Mouse (Mus musculus): ENCODE data around the gene Shisa8. TPM values are rescaled to one million over a fixed set of nuclear protein-coding genes. Genes with fewer than 3 reads are reported as not detected.

Gene Shisa8
- total and polyA plus RNA-seq, 3 experiments, result 0.69 to 2.5 TPM; not detected in 1

- peak; percentile 60 for DNase-seq
Measured at GRCm38 (mm10) chr15:82206365-82207104, 6.1 kb downstream of the Shisa8 start.

- no peak for DNase-seq
Measured at GRCm38 (mm10) chr15:82204680-82205371, 7.8 kb downstream of the Shisa8 start.

DNA sequence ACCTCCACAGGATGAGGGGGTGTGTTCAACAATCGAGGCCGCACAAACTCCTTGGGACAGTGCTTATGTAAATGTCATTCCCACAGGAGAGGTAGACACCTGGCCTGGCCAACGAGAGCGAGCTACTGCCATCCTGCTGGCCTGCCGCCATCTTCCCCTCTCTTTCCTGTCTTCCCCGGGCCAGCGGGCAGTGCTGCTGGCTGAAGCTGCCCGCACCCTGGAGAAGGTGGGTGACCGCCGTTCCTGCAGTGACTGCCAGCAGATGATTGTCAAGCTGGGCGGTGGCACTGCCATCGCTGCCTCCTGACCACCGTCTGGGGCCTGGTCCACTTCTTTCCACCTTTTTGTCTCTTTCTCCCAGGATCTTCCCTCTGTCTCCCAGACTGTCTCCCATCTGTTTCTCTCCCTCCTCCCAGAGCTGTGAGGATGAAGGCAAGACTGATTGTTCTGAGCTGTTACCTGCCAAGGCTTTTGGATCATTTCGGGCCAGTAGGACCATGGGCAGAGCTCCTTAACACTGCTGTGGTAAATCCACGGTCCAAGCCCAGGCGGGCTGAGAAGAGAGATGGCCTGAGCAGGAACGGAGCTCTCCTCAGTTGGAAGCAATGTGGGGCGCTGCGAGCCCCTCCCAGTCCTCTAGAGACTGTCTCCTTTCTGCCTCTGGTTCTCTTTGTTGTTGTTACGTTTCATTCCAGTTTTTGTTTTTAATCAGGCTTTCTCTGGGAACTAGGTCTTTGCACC is 8.8 kb downstream of the Shisa8 start:
- DNase-seq, result no peak

GRCm38 (mm10) chr15:82203090-82203489 is 9.5 kb downstream of the Shisa8 start:
- DNase-seq, result no peak

- DNase-seq, result no peak
Measured at GRCm38 (mm10) chr15:82202086-82202485, 10.5 kb downstream of the Shisa8 start.

- no peak for DNase-seq
Measured at GRCm38 (mm10) chr15:82199546-82199945, 13.1 kb downstream of the Shisa8 start.

- DNase-seq, result no peak
Measured at GRCm38 (mm10) chr15:82198342-82198741, 14.3 kb downstream of the Shisa8 start.

DNA sequence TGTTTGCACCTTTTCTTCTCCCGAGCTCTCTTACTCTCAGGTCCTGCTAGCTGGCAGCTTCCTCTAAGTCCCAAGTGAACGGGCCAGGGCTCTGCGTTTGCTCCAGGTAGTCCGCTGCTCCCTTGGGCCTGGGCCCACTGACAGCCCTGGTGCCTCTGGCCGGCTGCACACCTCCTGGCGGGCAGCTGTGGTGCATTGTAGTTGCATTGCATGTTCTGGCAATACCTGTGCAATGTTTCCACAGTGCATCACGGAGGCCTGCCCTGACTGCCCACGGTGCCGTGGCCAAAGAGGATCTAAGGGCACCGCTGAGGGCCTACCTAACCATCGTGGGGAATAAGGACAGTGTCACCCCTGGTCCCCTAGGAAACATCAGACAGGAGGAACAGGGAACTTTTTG is 14.7 kb downstream of the Shisa8 start:
- DNase-seq, result no peak

GRCm38 (mm10) chr15:82197246-82197750 is 15.3 kb downstream of the Shisa8 start:
- no peak for DNase-seq

- no peak for DNase-seq
Measured at GRCm38 (mm10) chr15:82196300-82196699, 16.3 kb downstream of the Shisa8 start.

DNA sequence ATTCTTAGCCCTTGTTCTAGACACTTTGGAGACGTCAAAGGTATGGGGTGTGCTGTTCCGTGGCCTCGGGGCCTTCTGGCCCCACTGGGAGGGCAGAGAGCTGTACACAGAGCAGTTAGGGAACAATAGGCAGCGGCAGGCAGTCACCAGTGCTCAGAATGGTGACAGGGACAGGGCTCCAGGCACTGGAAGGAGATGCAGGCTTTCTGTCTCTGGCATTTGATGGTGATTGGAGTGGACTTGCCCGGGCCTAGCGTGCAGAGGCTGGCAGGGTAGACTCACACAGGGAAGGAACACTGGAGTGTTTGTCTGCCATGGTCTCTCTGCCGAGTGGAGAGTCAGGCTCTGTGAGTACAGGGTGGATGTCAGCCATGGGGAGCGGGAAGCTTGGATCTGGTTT is 20.0 kb downstream of the Shisa8 start:
- DNase-seq, result no peak

- DNase-seq, result peak; percentile 28
Measured at GRCm38 (mm10) chr15:82188481-82189240, 24.0 kb downstream of the Shisa8 start.

DNA sequence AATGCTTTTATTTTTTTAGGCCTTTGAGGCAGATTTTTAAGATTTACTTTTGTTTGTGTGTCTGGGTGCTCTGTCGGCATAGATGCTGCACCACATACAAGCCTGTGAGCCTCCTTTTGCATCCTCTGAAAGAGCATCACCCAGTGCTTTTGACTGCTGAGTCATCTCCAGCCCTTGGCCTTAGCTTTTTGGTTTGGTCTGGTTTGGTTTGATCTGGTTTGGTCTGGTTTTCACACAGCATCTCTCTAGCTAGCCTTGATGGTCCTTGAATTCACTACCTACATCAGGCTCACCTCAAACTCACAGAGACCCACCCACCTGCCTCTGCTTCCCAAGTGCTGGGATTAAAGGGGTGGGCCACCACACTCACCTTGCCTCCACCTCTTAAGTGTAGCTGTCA is 24.7 kb downstream of the Shisa8 start:
- no peak for DNase-seq

DNA sequence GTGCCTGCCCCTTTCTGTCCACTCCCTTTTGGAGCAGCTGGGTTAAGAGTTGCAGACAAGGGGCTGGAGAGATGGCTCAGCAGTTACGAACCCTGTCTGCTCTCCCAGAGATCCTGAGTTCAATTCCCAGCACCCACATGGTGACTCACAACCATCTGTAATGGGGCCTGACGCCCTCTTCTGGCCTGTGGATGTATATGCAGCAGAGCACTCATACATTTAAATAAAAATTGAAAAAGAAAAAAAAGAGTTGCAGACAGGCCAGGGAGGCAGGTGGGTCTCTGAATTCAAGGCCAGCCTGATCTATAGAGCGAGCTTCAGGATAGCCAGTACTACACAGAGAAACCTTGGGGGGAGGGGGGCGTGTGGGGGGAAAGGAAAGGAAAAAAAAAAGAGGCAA is 25.2 kb downstream of the Shisa8 start:
- no peak for DNase-seq

DNA sequence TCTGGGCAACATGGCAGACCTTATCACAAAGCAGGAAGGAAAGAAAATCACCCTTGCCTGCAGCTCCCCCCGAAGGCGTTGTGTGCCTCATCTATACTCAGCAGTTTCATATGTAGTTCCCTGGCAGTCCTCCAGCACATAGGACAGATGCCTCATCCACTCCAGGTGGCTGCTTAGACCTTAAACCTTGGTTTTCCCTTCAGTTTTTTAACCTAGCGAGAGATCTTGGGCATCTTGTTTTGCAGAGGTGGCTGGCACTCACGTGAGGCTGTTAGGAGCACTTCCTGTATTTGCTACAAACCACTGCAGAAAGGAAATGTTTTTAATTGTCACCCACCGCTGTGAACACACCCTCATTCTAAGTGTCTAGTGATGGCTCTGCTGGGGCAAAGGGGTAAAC is 25.7 kb downstream of the Shisa8 start:
- no peak for DNase-seq

DNA sequence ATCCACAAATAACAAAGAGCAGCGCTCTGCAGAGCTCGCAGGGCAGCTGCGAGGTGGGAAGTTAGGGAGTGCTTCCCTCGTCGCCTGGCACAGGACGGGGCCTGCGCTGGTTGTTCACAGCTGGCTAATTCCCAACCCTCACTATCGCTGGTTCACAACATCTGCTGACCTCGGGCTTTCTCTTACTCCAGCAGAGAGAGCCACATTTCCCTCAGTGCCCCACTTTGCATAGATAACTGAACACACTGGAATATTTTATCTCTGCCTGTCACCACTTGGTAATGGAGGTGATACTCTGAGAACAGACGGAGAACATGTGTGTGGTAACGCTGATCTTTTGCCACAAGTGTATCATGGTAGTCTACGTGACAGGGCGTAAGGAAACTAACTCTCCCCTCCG is 26.5 kb downstream of the Shisa8 start:
- DNase-seq, result no peak

- DNase-seq, result no peak
Measured at GRCm38 (mm10) chr15:82185062-82185783, 27.4 kb downstream of the Shisa8 start.

DNA sequence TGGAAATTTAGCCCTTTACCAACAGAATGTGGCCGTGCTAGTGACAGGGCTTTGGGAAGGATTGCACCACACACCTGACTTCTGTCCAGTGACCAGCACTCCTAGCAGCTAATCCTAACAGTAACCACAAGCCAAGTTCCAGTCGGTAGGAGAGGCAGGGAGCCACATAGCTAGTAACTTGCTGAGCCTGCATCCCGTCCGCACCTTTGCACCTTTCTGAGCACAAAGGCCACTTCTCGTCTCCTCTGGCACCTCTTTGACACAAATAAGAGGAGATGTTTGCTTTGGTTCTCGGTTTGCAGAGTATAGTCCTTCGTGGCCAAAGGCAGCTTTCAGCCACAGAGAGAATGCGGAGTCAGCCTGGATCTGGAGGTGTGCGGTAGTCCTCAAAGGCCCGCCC is 28.0 kb downstream of the Shisa8 start:
- no peak for DNase-seq

DNA sequence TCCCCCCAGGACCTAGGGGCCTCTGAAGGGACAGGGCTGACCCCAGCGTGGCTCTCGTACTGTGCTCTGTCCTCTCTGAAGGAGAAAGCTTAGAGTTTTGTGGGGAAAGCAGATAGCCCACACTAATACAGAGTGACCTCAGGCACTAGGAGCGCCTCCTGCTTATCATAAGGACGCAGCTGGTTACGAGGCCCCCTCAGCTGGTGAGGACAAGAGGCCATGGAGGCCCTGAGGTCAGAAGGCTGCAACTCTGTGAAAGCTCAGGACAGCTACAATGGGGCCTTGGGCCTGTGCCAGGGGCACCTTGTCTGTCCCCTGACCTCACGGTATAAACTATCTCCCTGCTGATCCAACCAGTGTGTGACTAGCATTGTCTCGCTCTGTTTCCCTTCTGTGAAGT is 28.4 kb downstream of the Shisa8 start:
- no peak for DNase-seq

DNA sequence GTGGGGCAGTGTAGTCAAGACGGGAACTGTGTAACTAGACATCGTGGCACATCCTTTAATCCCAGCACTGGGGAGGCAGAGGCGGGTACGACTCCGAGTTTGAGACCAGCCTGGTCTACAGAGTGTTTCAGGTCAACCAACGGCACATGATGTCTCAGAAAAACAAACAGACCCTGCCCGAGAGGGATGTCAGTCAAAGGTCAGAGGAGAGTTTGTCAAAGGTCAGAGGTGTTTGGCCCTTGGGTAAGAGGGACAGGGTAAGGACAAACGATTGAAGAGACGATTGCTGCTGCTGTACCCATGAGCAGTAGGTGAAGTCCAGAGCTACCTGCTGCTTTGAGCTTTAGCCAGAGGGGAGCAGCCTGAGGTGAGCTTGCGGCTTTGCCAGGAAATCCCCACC is 29.0 kb downstream of the Shisa8 start:
- DNase-seq, result no peak

GRCm38 (mm10) chr15:82182311-82182710 is 30.3 kb downstream of the Shisa8 start:
- no peak for DNase-seq

Data from adrenal gland, adult 2 months (tissue).